Mouse (Mus musculus) hindbrain, embryonic 13.5 days (tissue): ENCODE measurements around the gene Ppp1r26. TPM values are rescaled to one million over a fixed set of nuclear protein-coding genes. Genes with fewer than 3 reads are reported as not detected.

Experiments
- ATAC-seq: fragments of 200-750 bp; cut with Nextera tagmentation; 2 replicates; pipeline ENCODE4 v1.8.0; 2017; ENCODE audit warnings: moderate TSS enrichment; ENCODE audit not compliant: low FRiP score
- H3K27ac ChIP-seq: fragments of 300-500 bp; sonication (generic); 2 replicates; pipeline ENCODE4 v1.5.1; 2015; ENCODE audit warnings: inconsistent platforms, mild to moderate bottlenecking, moderate library complexity
- H3K27me3 ChIP-seq: fragments of 300-500 bp; sonication (generic); 2 replicates; pipeline ENCODE4 v1.6.1; 2015; ENCODE audit warnings: mild to moderate bottlenecking, inconsistent platforms
- H3K36me3 ChIP-seq: fragments of 300-500 bp; sonication (generic); 2 replicates; pipeline ENCODE4 v1.6.1; 2015; ENCODE audit warnings: mild to moderate bottlenecking, inconsistent platforms
- H3K4me1 ChIP-seq: fragments of 300-500 bp; sonication (generic); replicated peaks from 2 replicates; pipeline ENCODE4 v1.6.1; 2015; ENCODE audit warnings: inconsistent platforms
- H3K4me2 ChIP-seq: fragments of 300-500 bp; sonication (generic); 2 replicates; pipeline ENCODE4 v1.6.1; 2015; ENCODE audit warnings: inconsistent platforms, mild to moderate bottlenecking, moderate library complexity
- H3K4me3 ChIP-seq: fragments of 300-500 bp; sonication (generic); 2 replicates; pipeline ENCODE4 v1.5.1; 2015; ENCODE audit warnings: mild to moderate bottlenecking, inconsistent platforms
- H3K9ac ChIP-seq: fragments of 300-500 bp; sonication (generic); 2 replicates; pipeline ENCODE4 v1.6.1; 2015; ENCODE audit warnings: mild to moderate bottlenecking, inconsistent platforms
- H3K9me3 ChIP-seq: fragments of 300-500 bp; sonication (generic); 2 replicates; pipeline ENCODE4 v1.6.1; 2016; ENCODE audit warnings: inconsistent platforms
- WGBS: fragments of 180-500 bp; shearing (Covaris S2); methylation state at CpG from one replicate; pipeline ENCODE4 v1.1.7; 2015; 5-methylcytosine and 5-hydroxymethylcytosine counted together
- polyA plus RNA-seq: library from polyadenylated mRNA; unstranded; fragments of >200 nt; fragmentation: Nextera tagmentation; extraction: Ambion mirVana; gene quantifications from 2 replicates; pipeline ENCODE4 v1.2.1, GENCODE M21; 2015

The Ppp1r26 gene
- polyA plus RNA-seq = 11.3 and 14.0 TPM in 2 replicates

GRCm38 (mm10) chr2:28446515-28447314, at the start of gene Ppp1r26:
Gene Ppp1r26, plus strand, starts transcription at chr2:28446800.
- H3K4me2 ChIP-seq = peak within 1 kb of the TSS; percentile 86
- WGBS = under 1% methylated on average over 91 of the region's 118 CpGs
- peak within 1 kb of the TSS; percentile 91 for H3K9ac ChIP-seq
- peak within 1 kb of the TSS; percentile 77 for H3K4me3 ChIP-seq
- H3K27ac ChIP-seq = peak within 1 kb of the TSS; percentile 89
- peaks cover 21% of the 10 kb centered on the region for H3K4me1 ChIP-seq
- peaks cover 24% of the 10 kb centered on the region for H3K36me3 ChIP-seq
- no peaks in the 10 kb centered on the region for H3K9me3 ChIP-seq
- ATAC-seq = peak; percentile 74
- H3K27me3 ChIP-seq = no peaks in the 10 kb centered on the region

- Histone ChIP-seq H3K4me3 (no peak overlapping the region), H3K4me2 (no peak overlapping the region), H3K36me3 (no peaks in the 10 kb centered on the region), H3K9ac (0 out of 2 replicates have a peak overlapping the region, but pooled peaks have one; percentile 26), H3K9me3 (no peaks in the 10 kb centered on the region), H3K27me3 (no peaks in the 10 kb centered on the region), H3K4me1 (peaks cover 30% of the 10 kb centered on the region), H3K27ac (peak overlapping the region; percentile 76)
- WGBS = 44% methylated on average over 2 of the region's 2 CpGs
- no peak; the same call in 1 of the 2 replicates for ATAC-seq
Observed at GRCm38 (mm10) chr2:28396928-28397327, 49.7 kb upstream of the Ppp1r26 start.

GRCm38 (mm10) chr2:28397417-28398119, 49.0 kb upstream of the Ppp1r26 start:
- no peak for ATAC-seq
- Histone ChIP-seq H3K27me3 (no peaks in the 10 kb centered on the region), H3K36me3 (no peaks in the 10 kb centered on the region), H3K27ac (peak overlapping the region; percentile 76), H3K9me3 (no peaks in the 10 kb centered on the region), H3K4me2 (no peak overlapping the region), H3K9ac (no peak overlapping the region), H3K4me3 (no peak overlapping the region), H3K4me1 (peaks cover 36% of the 10 kb centered on the region)
- 65% methylated on average over 4 of the region's 4 CpGs for WGBS

DNA sequence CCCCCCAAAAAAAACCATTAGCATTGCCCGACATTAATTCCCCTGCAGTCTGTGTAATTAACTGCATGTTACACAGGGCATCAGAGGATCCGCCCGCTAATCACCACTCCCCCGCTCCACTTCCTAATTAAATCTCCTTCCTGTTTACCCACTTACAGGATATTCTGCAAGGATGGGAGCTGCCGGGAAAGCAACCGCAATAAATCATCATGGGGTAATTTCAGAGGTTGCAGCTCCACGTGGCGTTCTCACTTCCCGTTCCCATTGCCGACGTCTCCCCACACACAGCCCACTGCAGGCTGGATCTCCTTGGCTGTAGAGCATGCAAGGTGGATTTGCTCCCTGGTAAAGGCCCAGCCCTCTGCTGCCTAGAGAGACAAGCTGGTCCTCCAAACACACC, 45.0 kb upstream of the Ppp1r26 start:
- no peaks in the 10 kb centered on the region for H3K27me3 ChIP-seq
- H3K27ac ChIP-seq = peak overlapping the region; percentile 75
- no peaks in the 10 kb centered on the region for H3K9me3 ChIP-seq
- no peaks in the 10 kb centered on the region for H3K36me3 ChIP-seq
- no peak overlapping the region for H3K9ac ChIP-seq
- H3K4me2 ChIP-seq = no peak overlapping the region
- peak; percentile 73 for ATAC-seq
- H3K4me1 ChIP-seq = peaks cover 27% of the 10 kb centered on the region
- WGBS = 41% methylated on average over 11 of the region's 11 CpGs
- H3K4me3 ChIP-seq = no peak overlapping the region

DNA sequence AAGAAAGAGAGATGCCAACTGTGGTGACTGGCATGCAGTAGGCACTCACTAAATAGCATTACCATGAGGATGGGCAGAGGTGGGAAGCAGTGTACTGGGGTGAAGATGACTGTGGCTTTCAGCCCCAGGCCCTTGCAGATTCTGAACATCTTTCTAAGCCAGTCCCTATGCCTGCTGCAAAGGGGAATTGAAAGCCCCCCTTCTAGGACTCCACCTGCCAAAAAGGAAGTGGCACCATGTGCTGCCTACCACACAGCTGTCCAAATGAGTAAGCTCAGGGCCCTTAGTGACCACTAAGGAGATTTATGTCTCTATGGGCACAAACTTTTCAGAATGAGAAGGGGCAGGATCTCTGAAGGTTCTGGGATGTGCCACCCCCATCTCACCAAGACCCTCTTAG, 44.5 kb upstream of the Ppp1r26 start:
- ATAC-seq = no peak
- H3K4me1 ChIP-seq = peaks cover 23% of the 10 kb centered on the region
- H3K9ac ChIP-seq = no peak overlapping the region
- H3K36me3 ChIP-seq = no peaks in the 10 kb centered on the region
- H3K27me3 ChIP-seq = no peaks in the 10 kb centered on the region
- no peaks in the 10 kb centered on the region for H3K9me3 ChIP-seq
- no peak overlapping the region for H3K4me3 ChIP-seq
- peak overlapping the region; percentile 75 for H3K27ac ChIP-seq
- H3K4me2 ChIP-seq = no peak overlapping the region

DNA sequence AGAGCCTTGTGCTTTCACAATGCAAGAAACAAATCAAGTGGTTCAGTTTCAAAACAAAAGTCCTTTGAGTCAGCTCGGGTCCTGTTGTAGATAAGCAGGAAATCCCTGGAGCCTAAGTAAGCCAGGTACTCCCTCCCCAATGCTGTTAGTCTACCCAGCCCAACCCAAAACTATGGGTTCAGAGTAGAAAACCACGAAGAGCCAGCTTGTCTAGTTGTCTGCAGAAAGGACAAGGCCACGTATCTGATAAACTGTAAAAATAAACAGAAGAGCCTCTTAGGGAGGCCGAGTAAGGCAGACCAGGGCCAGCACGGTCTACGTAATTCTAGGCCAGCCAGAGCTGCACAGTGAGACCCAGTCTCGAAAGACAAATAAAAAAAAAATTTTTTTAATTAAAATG, 38.8 kb upstream of the Ppp1r26 start:
- Histone ChIP-seq H3K9me3 (no peaks in the 10 kb centered on the region), H3K27ac (no peak overlapping the region), H3K9ac (no peak overlapping the region), H3K27me3 (0 out of 2 replicates have a peak, but pooled peaks cover 2% of the 10 kb centered on the region), H3K4me3 (no peak overlapping the region), H3K36me3 (no peaks in the 10 kb centered on the region), H3K4me1 (peaks cover 15% of the 10 kb centered on the region), H3K4me2 (no peak overlapping the region)
- WGBS = 67% methylated on average over 7 of the region's 7 CpGs
- no peak for ATAC-seq

DNA sequence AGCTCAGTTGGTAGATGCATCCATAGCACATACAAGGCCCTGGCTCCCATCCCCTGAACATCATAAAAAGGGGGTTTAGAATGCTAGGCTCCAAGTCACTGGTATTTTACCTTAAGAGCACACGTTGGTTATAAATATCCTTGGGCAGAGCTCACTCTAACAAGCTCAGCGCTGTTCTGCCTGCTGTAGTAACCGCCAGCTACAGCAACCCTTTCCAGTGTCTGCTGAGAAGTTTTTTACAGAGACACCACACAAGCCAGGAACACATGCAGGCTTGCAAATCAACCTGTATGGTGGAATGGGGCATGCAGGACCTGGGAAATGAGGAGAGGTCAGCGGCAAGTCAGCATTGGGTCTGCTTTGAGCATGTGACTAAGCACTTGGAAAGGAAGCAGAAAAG, 37.5 kb upstream of the Ppp1r26 start:
- H3K27ac ChIP-seq = peak overlapping the region; percentile 23; the same call in 1 of the 2 replicates
- no peak overlapping the region for H3K4me2 ChIP-seq
- 83% methylated on average over 4 of the region's 4 CpGs for WGBS
- no peak overlapping the region for H3K4me3 ChIP-seq
- H3K9me3 ChIP-seq = no peaks in the 10 kb centered on the region
- H3K36me3 ChIP-seq = no peaks in the 10 kb centered on the region
- no peak for ATAC-seq
- H3K27me3 ChIP-seq = 0 out of 2 replicates have a peak, but pooled peaks cover 6% of the 10 kb centered on the region
- peaks cover 15% of the 10 kb centered on the region for H3K4me1 ChIP-seq
- H3K9ac ChIP-seq = no peak overlapping the region

- Histone ChIP-seq H3K36me3 (no peaks in the 10 kb centered on the region), H3K27ac (0 out of 2 replicates have a peak overlapping the region, but pooled peaks have one; percentile 23), H3K9me3 (no peaks in the 10 kb centered on the region), H3K9ac (no peak overlapping the region), H3K27me3 (0 out of 2 replicates have a peak, but pooled peaks cover 6% of the 10 kb centered on the region), H3K4me1 (peaks cover 15% of the 10 kb centered on the region), H3K4me3 (no peak overlapping the region), H3K4me2 (no peak overlapping the region)
- 37% methylated on average over 3 of the region's 3 CpGs for WGBS
- no peak for ATAC-seq
Observed at GRCm38 (mm10) chr2:28409566-28409965, 37.0 kb upstream of the Ppp1r26 start.

- H3K4me3 ChIP-seq = no peak overlapping the region
- no peak for ATAC-seq
- no peaks in the 10 kb centered on the region for H3K9me3 ChIP-seq
- 0 out of 2 replicates have a peak, but pooled peaks cover 12% of the 10 kb centered on the region for H3K27me3 ChIP-seq
- no peak overlapping the region for H3K9ac ChIP-seq
- peaks cover 33% of the 10 kb centered on the region for H3K4me1 ChIP-seq
- no peaks in the 10 kb centered on the region for H3K36me3 ChIP-seq
- 73% methylated on average over 6 of the region's 6 CpGs for WGBS
- no peak overlapping the region for H3K4me2 ChIP-seq
- no peak overlapping the region for H3K27ac ChIP-seq
Observed at GRCm38 (mm10) chr2:28412936-28413335, 33.7 kb upstream of the Ppp1r26 start.

DNA sequence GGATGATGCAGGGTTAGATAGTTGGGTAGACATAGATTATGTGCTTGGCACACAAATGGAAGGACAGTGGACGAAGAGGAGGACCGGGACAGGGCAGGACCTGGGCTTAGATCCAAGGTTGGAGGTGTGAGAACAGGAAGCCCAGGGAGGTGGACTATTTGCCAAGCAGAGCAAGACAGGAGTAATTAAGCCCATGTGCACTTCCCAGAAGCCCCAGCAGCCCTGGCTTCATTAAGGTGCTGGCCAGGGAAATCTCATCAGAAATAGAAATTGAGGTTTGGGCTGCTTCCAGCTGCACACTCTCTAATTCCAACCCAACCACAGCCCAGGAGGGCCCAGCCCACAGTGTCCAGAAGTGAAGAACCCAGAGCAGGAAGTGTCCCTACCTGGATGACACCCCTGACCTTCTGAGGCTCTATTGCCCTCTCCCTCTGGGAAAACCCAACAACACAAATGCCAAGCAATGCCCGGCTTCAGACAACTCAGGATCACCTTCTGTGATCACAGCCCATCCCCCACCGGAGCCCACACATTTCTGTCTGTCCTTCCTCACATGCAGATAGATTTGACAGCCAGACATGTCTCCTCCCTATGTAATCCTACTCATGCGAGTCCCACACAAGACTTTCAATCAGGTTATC, 32.4 kb upstream of the Ppp1r26 start:
- WGBS = 95% methylated on average over 5 of the region's 5 CpGs

DNA sequence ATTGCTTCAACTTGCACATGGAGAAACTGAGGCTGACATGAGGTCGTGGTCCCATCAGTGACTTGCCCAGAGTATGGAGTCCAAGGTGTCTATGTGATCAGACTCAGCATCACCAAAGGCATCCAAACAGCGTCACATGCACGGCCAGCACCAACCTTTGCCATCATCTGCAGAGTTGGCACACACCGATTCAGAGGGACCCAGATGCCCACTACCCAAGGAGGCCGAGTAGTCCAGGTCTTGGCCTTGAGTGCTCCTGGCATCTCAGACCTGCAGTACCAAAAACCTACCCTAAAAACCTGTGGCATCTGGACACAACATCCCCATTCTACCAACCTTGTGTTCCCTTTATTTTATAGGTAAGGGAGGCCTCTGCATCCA, 31.9 kb upstream of the Ppp1r26 start:
- no peaks in the 10 kb centered on the region for H3K36me3 ChIP-seq
- H3K27ac ChIP-seq = no peak overlapping the region
- H3K27me3 ChIP-seq = peaks cover 19% of the 10 kb centered on the region; the same call in 1 of the 2 replicates
- H3K9me3 ChIP-seq = no peaks in the 10 kb centered on the region
- H3K9ac ChIP-seq = no peak overlapping the region
- H3K4me2 ChIP-seq = no peak overlapping the region
- no peak for ATAC-seq
- H3K4me3 ChIP-seq = no peak overlapping the region
- H3K4me1 ChIP-seq = peaks cover 24% of the 10 kb centered on the region
- WGBS = 91% methylated on average over 5 of the region's 5 CpGs

More for the DNA sequence above, 32.4 kb upstream of the Ppp1r26 start:
- H3K4me1 ChIP-seq = peaks cover 29% of the 10 kb centered on the region
- H3K27ac ChIP-seq = no peak overlapping the region
- H3K9me3 ChIP-seq = no peaks in the 10 kb centered on the region
- peaks cover 19% of the 10 kb centered on the region; the same call in 1 of the 2 replicates for H3K27me3 ChIP-seq
- no peaks in the 10 kb centered on the region for H3K36me3 ChIP-seq
- H3K4me2 ChIP-seq = no peak overlapping the region
- H3K9ac ChIP-seq = no peak overlapping the region
- no peak for ATAC-seq
- H3K4me3 ChIP-seq = no peak overlapping the region
